Mouse (Mus musculus) small intestine, adult 2 months (tissue): ENCODE results near the gene Pak1ip1. TPM values are rescaled to one million over a fixed set of nuclear protein-coding genes. Genes with fewer than 3 reads are reported as not detected.
"Not testable (repeated sequence)": the region's sequence is repeated elsewhere in the genome, so short reads cannot be mapped to it uniquely, and the experiment has no call there.

Source experiments
- H3K27ac ChIP-seq: fragments of 200-500 bp; 2 replicates; pipeline ENCODE4 v1.5.1; 2012; ENCODE audit warnings: low read depth, low read length, control low read depth, inconsistent platforms; ENCODE audit not compliant: insufficient read depth
- H3K27me3 ChIP-seq: fragments of 200-500 bp; 2 replicates; pipeline ENCODE4 v1.6.1; 2012; ENCODE audit warnings: mild to moderate bottlenecking, moderate library complexity, low read length, inconsistent platforms; ENCODE audit not compliant: control insufficient read depth, insufficient read depth
- H3K36me3 ChIP-seq: fragments of 200-500 bp; 2 replicates; pipeline ENCODE4 v1.6.1; 2012; ENCODE audit warnings: mild to moderate bottlenecking, low read length, control low read depth, inconsistent platforms; ENCODE audit not compliant: control insufficient read depth, insufficient read depth
- H3K4me1 ChIP-seq: fragments of 200-500 bp; 2 replicates; pipeline ENCODE4 v1.6.1; 2012; ENCODE audit warnings: low read length, inconsistent platforms, mixed read lengths; ENCODE audit not compliant: control insufficient read depth, insufficient read depth, insufficient read length
- H3K4me3 ChIP-seq: fragments of 200-500 bp; 2 replicates; pipeline ENCODE4 v1.5.1; 2012; ENCODE audit warnings: low read depth, mild to moderate bottlenecking, control low read depth, inconsistent platforms, low read length, moderate library complexity
- CTCF ChIP-seq: fragments of 200-500 bp; IDR thresholded peaks from 2 replicates; pipeline ENCODE4 v1.5.1; 2012; ENCODE audit warnings: low read depth, mild to moderate bottlenecking, control low read depth, inconsistent platforms, low read length, moderate library complexity, mixed read lengths; ENCODE audit not compliant: insufficient replicate concordance, insufficient read length; ENCODE audit errors: extremely low read depth
- POLR2A ChIP-seq: fragments of 200-500 bp; IDR thresholded peaks from 2 replicates; pipeline ENCODE4 v1.6.1; 2012; ENCODE audit warnings: low read depth, mild to moderate bottlenecking, control low read depth, inconsistent platforms, low read length, moderate library complexity
- WGBS: fragments of 180-500 bp; shearing (Covaris S2); methylation state at CpG from one replicate; pipeline ENCODE4 v1.1.7; 2018; 5-methylcytosine and 5-hydroxymethylcytosine counted together
- polyA plus RNA-seq: library from polyadenylated mRNA; depleted of rRNA; stranded (reverse); fragments of >200 nt; gene quantifications from 2 replicates; pipeline ENCODE4 v1.2.3, GENCODE M21; 2012

Pak1ip1 gene
- polyA plus RNA-seq, 1 experiment: 31.5 TPM

DNA sequence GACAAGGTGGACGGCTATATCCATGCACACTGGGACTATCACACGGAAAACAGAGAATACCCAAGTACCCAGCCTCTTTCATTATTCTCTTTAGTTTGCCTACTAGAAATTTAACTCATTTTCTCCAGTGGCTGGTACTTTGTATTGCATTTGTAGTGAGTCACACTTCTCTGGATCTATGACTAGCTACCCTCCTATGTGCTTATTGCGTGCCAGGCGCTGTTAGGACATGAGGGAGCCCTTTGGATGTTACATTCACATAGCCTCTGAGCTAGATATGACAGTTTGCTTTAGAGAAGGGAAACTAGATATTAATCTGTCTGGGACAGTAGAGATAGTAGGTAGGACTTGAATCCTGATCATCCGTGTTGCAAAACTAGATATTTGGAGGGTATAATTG lies 14.7 kb upstream of the Pak1ip1 start:
- no peak for TF ChIP-seq CTCF
- no peak for TF ChIP-seq POLR2A
- no peaks in the 10 kb centered on the region for H3K4me1 ChIP-seq
- H3K27me3 ChIP-seq: no peaks in the 10 kb centered on the region; the same call in 1 of the 2 replicates
- WGBS: 96% methylated on average over 5 of the region's 5 CpGs
- H3K27ac ChIP-seq: no peak overlapping the region
- no peaks in the 10 kb centered on the region for H3K36me3 ChIP-seq
- no peak overlapping the region for H3K4me3 ChIP-seq

DNA sequence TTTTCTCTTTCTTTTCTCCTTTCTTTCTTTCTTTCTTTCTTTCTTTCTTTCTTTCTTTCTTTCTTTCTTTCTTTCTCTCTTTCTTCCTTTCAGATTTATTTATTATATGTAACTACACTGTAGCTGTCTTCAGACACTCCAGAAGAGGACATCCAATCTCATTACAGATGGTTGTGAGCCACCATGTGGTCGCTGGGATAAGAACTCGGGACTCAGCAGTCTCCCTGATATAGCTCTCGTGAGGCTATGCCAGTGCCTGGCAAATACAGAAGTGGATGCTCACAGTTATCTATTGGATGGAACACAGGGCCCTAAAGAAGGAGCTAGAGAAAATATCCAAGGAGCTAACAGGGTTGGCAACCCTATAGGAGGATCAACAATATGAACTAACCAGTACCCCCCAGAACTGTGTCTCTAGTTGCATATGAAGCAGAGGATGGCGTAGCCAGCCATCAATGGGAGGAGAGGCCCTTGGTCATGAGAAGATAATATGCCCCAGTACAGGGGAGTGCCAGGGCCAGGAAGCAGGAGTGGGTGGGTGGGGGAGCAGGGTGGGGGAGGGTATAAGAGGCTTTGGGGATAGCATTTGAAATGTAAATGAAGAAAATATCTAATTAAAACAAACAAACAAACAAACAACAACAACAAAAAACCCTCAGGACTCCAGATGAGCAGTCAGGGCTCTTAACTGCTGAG lies 13.1 kb upstream of the Pak1ip1 start:
- not testable (repeated sequence) for H3K36me3 ChIP-seq, H3K27ac ChIP-seq, H3K4me1 ChIP-seq, H3K4me3 ChIP-seq, H3K27me3 ChIP-seq
- WGBS: 66% methylated on average over 4 of the region's 4 CpGs

- 76% methylated on average over 2 of the region's 2 CpGs for WGBS
- H3K27ac ChIP-seq: no peak overlapping the region
- no peaks in the 10 kb centered on the region for H3K36me3 ChIP-seq
- no peaks in the 10 kb centered on the region for H3K4me1 ChIP-seq
- no peak overlapping the region for H3K4me3 ChIP-seq
- TF ChIP-seq POLR2A (no peak), CTCF (no peak)
- no peaks in the 10 kb centered on the region; the same call in 1 of the 2 replicates for H3K27me3 ChIP-seq
Observed at GRCm38 (mm10) chr13:40988418-40988817, 12.4 kb upstream of the Pak1ip1 start.

GRCm38 (mm10) chr13:40994487-40995263 lies 6.1 kb upstream of the Pak1ip1 start:
- no peaks in the 10 kb centered on the region for H3K36me3 ChIP-seq
- no peak for TF ChIP-seq POLR2A
- no peak for TF ChIP-seq CTCF
- WGBS: 4% methylated on average over 8 of the region's 8 CpGs
- H3K27ac ChIP-seq: no peak overlapping the region
- H3K4me3 ChIP-seq: no peak overlapping the region
- no peaks in the 10 kb centered on the region for H3K4me1 ChIP-seq
- no peaks in the 10 kb centered on the region for H3K27me3 ChIP-seq

GRCm38 (mm10) chr13:40998537-40998936 lies 2.3 kb upstream of the Pak1ip1 start:
- not testable (repeated sequence) for H3K4me3 ChIP-seq, H3K27me3 ChIP-seq, H3K27ac ChIP-seq, H3K36me3 ChIP-seq, H3K4me1 ChIP-seq
- 85% methylated on average over 5 of the region's 5 CpGs for WGBS

GRCm38 (mm10) chr13:41000140-41000925 lies 490 bp upstream of the Pak1ip1 start:
- peaks cover 5% of the 10 kb centered on the region for H3K36me3 ChIP-seq
- under 1% methylated on average over 25 of the region's 25 CpGs for WGBS
- H3K4me3 ChIP-seq: peak overlapping the region; percentile 75
- peak overlapping the region; percentile 100 for H3K27ac ChIP-seq
- TF ChIP-seq CTCF (peak; percentile 18; the same call in 1 of the 2 replicates), POLR2A (no peak)
- no peaks in the 10 kb centered on the region for H3K27me3 ChIP-seq
- peaks cover 2% of the 10 kb centered on the region; the same call in 1 of the 2 replicates for H3K4me1 ChIP-seq

DNA sequence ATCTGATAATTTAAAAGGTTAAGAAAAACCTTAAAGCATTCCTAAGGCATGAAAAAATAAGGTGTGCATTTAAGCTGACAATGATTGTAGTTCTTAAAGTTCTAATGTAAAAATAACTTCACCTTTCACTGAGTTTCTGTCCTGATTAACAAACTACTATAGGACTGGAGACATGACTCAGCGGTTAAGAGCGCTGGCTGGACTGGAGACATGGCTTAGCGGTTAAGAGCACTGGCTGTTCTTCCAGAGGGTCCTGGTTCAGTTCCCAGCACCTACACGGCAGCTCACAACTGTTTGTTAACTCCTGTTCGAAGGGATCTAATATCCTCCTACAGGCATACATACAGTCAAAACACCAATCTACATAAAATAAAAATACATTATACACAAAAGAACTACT lies 1.2 kb downstream of the Pak1ip1 start:
- Histone ChIP-seq H3K4me1 (peaks cover 9% of the 10 kb centered on the region; the same call in 1 of the 2 replicates), H3K36me3 (peaks cover 10% of the 10 kb centered on the region), H3K27me3 (no peaks in the 10 kb centered on the region), H3K27ac (no peak overlapping the region), H3K4me3 (no peak overlapping the region; the same call in 1 of the 2 replicates)
- TF ChIP-seq POLR2A: no peak
- TF ChIP-seq CTCF: no peak
- WGBS: 79% methylated on average over 5 of the region's 5 CpGs
